Mouse (Mus musculus) cerebellum, adult 2 months (tissue): Measurements from ENCODE around the gene Prkcg.

Source experiments
- CTCF ChIP-seq: fragments of 200-500 bp; IDR thresholded peaks from 2 replicates; pipeline ENCODE4 v1.5.1; 2011; ENCODE audit warnings: low read depth, mild to moderate bottlenecking, control low read depth, low read length, moderate library complexity, borderline replicate concordance; ENCODE audit not compliant: insufficient read depth
- POLR2A ChIP-seq: fragments of 200-500 bp; IDR thresholded peaks from 2 replicates; pipeline ENCODE4 v1.6.1; 2011; ENCODE audit warnings: low read length, control low read depth, borderline replicate concordance; ENCODE audit not compliant: insufficient read depth

- TF ChIP-seq POLR2A = no peak
- no peak for TF ChIP-seq CTCF
These were observed 1.8 kb upstream of the Prkcg start for GRCm38 (mm10) chr7:3287186-3287585.
